Mouse (Mus musculus) CD4-positive, CD25-positive, alpha-beta regulatory T cell, adult 2 months (primary cell): Measurements from ENCODE around the gene Rpl27a.

Source experiments
- DNase-seq: peaks from one replicate; pipeline ENCODE4 v3.0.0-alpha.2; 2012; ENCODE audit warnings: low read depth, low spot score

Rpl27a gene

GRCm38 (mm10) chr7:109563775-109564362 is 44.9 kb downstream of the Rpl27a start:
- DNase-seq: no peak

DNA sequence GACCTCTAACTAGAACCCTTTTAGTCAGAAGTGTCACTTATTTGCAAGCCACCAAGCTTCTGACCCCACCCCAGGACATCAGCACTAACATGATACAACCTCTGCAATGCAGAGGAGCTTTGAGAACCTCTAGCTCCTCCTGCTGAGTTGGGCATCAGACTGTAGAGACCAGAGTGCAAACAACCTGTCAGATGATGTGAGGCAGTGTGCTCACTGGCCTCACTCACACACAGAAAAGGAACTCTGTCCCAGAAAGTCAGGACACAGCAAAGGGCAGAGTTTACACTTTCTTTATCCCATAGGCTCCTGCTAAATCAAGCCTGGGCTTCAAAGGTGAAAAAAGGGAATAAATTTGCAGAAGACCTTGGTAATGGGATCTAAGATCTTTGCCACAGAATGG is 47.4 kb downstream of the Rpl27a start:
- no peak for DNase-seq

DNA sequence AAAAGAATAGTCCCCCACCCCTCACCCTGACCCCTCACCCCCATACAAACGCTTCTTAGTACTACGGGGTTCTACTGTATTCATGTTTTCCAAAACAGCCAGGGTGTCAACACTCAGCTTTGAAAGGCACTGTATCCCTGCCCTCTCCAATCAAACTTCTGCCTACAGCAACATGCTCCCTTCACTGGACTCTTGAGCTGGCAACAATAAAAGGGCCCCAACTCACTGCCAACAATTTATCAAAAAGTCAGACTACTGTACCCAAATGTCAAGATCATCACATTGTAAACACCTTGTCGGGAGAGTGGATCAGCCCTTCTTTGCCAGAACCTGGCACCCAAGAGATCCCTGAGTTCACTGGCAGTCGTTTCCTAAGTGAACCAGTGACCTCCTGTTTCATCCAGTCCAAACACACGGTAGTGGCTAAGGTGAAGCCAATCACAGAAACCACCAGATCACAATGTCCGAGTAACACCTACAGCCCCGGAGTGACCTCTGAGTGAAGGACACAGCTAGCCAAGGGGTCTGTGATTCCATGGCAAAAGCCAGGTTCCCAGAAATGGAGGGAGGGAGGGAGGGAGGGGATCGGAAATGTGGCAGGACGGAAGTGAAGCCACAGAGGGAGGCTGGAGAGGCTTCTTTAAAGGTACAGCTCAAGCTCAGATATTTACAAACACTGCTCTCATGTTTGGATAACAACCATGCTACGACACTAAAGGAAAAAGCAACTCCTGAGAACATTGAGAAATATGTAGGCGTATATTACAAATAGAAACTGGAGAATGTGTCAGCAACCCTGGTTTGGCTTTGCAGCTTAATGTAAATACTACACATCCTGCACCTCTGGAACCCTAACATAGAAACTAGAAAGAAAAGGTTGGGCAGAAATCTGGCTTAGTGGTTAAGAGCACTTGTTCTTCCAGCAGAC is 48.2 kb downstream of the Rpl27a start:
- no peak for DNase-seq

- DNase-seq: no peak
These were observed 49.5 kb downstream of the Rpl27a start for GRCm38 (mm10) chr7:109568391-109568892.
